Mouse (Mus musculus) adrenal gland, adult 8-10 months (tissue): ENCODE results near the gene Xlr3c. TPM values are rescaled to one million over a fixed set of nuclear protein-coding genes. Genes with fewer than 3 reads are reported as not detected.
"Not testable (repeated sequence)": the region's sequence is repeated elsewhere in the genome, so short reads cannot be mapped to it uniquely, and the experiment has no call there.

Experiments used
- DNase-seq: peaks from one replicate; pipeline ENCODE4 v3.0.0; 2022
- total RNA-seq, 4 experiments: library from RNA; stranded (reverse); gene quantifications; 2 replicates each; pipeline ENCODE4 v1.2.4; 2022

The Xlr3c gene
- not detected for total RNA-seq

DNA sequence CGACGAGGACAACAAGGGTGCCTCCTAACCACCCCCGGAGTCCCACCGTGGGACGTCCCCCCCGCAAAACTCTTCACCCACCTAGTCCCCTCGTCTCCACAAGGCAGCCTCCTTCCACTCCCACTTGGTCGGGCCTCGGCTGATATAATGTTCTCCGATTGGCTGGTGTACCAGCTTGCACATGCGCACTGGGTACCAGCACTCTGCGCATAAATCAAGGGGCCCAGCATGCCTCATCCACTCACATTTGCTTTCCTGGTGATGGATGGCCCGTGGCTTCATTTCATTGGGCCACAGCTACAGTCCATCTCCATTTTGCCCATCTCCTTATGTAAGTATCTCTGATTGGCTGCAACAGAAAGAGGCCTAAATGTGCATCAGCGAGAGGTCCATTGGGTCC lies at the start of gene Xlr3c:
Xlr3c (minus strand) TSS at position 121 of the 400 bp plus-strand sequence.
- not testable (repeated sequence) for DNase-seq

DNA sequence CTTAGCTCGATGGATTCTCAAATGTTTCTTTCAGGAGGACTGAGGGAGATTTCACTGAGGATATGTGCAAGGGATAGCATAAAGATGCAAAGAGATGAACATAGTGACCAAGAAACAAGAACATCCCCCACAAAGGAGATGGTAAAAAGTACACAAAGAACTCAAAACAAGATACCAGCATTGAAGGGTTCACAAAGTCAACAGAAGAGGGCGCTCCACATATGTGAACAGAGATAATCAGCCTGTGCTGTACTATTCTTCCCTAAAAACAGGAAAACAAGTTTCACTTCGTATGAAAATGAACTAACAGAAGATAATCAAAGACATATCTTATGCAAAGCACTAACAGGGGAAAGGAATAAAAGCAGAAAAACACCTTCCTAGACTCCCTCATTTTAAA lies 47.3 kb upstream of the Xlr3c start:
- no peak for DNase-seq

DNA sequence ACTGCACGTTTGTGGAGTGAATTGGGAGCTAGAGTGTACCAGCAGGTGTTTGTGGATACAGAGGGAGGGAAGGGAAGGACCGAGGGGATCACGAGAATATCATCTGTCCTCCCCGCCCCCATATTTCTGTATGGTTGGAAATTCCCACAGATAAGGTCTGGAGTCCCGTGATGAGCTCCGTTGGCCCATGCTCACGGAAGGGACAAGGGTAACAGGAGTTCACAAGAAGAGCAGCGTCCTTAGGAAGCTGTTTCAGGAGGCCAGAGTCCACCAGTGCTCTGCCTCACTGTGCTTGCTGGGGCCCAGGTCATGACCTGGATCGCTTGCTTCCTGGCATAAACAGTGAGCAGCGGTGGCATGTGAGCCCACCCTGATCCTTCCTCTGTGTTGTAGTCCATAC lies 30.6 kb upstream of the Xlr3c start:
- not testable (repeated sequence) for DNase-seq

DNA sequence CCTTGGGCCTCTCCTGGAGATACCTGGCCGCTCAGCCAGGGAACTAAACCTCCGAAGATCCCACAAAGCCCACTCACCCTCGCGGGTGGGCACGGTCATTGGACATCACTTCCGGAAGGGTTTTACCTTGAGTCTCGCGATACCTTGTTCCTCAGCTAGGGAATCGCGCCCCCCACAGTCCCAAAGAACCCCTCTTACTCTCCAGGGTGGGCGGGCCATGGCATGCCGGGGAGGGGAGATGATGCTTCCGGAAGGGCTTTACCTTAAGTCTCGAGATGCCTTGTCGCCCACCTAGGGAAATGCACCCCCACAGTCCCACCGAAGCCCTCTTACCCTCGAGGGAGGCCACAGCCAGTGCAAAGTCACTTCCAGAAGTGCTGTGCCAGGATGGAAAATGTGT lies 27.7 kb upstream of the Xlr3c start, which contains the start of the genes Xlr5a and Xlr5c:
Xlr5a (minus strand) TSS at position 101 of the 400 bp plus-strand sequence.
Xlr5c (minus strand) TSS at position 101 of the 400 bp plus-strand sequence.
- not testable (repeated sequence) for DNase-seq

DNA sequence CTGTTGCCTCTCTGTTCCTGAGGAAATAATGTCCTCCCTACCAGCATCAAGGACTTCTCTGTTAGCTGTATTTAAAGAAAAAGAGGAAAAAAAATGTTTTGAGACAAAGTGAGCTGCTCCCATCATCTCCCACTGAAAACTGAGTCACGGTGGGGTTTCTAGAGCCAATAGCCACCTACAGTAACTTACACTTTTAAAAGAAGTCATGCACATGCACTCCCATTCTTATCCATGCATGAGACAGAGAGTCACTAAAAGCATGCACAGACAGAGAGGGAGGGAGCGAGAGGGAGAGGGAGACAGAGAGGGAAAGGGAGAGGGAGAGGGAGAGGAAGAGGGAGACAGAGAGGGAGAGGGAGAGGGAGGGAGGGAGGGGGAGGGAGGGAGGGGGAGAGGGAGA lies 2.8 kb downstream of the Xlr3c start:
- not testable (repeated sequence) for DNase-seq

DNA sequence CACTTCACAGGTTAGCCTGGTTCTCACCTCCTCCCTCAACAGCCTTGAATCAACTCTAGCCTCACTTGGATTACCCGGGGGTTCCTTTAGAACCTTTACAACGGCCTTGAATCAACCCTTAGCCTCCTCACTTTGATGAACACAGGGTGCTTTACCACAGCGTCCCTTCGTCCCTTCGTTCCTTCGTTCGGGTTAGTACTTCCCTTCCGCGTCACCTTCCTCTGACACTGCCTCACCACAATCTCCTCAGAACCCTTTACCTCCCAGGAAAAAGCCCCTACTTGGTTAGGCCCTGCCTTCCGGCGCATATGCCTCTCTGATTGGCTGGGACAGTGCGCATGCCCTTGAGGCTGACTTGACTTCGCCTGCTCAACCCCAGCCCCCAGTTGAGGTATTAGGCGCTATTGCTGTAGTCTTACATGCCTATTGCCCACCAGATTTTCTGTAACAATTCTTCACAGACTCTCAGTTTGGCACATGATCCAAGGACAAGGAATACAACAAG lies 22.3 kb downstream of the Xlr3c start, which contains the start of gene Xlr4c:
Xlr4c (minus strand) TSS at position 310 of the 505 bp plus-strand sequence.
- not testable (repeated sequence) for DNase-seq

DNA sequence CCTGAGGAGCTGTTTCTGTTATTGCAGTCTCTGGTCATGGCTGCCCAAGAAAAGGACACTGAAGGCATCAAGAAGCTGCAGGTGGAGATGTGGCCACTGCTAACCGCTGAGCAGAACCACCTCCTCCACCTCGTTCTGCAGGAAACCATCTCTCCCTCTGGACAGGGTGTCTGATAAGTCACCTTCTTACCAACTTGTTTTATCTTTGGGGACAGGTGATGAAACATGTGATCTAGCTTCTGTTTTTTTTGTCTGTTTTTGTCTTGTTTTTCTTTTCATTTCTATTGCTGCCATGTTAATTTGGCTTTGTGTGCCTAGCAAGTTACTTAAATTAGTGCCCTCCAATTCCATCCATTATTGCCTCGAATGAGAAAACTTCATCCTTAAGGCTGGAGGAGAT lies 35.9 kb downstream of the Xlr3c start:
- no peak for DNase-seq

DNA sequence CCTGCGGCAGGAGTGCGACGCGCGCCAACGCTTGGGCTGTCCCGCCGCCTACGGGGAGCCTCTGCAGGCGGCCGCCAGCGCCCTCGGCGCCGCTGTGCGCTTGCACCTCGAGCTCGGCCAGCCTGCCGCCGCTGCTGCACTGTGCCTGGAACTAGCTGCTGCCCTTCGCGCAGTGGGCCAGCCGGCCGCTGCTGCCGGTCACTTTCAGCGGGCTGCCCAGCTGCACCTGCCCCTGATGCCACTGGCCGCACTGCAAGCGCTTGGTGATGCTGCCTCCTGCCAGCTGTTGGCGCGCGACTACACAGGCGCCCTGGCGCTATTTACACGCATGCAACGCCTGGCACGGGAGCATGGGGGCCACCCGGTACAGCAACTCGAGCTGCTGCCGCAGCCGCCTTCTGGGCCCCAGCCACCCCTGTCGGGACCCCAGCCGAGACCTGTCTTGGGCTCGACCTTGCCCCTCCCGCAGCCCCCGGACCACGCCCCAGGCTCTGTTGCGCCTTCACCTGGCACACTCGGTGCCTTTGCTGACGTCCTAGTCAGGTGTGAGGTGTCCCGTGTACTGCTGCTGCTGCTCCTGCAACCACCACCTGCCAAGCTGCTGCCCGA lies 36.5 kb downstream of the Xlr3c start:
- DNase-seq = peak; percentile 26

DNA sequence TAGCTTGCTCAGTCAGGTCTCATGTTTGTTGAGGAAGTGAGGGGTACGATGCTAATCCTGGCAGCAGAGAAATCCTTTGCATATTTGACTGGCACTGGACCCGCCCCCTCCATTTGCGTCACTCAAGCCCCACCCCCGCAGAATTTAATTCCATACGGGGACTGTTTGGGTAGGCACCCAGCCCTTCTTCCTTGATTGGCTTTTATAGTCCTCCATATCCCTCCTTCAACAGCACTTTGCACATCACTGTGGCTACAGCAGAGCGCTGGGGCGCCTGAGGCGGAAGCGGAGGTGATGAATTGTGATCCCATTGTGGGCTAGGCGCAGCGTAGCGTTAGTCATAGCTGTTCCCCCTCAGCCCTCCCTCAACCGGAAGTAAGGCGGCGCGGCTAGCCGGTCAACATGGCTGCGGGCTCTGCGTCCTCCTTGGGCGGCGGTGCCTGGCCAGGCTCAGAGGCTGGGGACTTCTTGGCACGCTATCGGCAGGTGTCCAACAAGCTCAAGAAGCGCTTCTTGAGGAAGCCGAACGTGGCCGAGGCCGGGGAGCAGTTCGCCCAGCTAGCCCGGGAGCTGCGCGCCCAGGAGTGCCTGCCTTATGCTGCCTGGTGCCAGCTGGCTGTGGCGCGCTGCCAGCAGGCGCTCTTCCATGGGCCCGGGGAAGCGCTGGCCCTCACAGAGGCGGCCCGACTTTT lies 37.1 kb downstream of the Xlr3c start, which contains the start of gene F8a:
F8a (plus strand) TSS at position 378 of the 692 bp plus-strand sequence.
- peak; percentile 67 for DNase-seq

DNA sequence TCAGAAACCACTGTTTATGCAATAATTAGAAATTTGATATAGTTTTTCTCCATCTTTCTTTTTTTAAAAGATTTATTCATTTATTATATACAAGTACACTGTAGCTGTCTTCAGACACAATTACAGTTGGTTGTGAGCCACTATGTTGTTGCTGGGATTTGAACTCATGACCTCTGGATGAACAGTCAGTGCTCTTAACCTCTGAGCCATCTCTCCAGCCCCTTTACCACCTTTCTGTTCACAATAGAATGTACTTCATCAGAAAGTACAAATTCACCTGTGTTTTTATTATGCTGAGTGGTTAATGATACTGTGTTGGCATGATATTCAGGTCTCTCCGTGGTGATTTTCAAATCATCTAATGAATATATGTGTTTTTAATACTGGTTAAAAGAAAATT lies 39.8 kb downstream of the Xlr3c start:
- no peak for DNase-seq

DNA sequence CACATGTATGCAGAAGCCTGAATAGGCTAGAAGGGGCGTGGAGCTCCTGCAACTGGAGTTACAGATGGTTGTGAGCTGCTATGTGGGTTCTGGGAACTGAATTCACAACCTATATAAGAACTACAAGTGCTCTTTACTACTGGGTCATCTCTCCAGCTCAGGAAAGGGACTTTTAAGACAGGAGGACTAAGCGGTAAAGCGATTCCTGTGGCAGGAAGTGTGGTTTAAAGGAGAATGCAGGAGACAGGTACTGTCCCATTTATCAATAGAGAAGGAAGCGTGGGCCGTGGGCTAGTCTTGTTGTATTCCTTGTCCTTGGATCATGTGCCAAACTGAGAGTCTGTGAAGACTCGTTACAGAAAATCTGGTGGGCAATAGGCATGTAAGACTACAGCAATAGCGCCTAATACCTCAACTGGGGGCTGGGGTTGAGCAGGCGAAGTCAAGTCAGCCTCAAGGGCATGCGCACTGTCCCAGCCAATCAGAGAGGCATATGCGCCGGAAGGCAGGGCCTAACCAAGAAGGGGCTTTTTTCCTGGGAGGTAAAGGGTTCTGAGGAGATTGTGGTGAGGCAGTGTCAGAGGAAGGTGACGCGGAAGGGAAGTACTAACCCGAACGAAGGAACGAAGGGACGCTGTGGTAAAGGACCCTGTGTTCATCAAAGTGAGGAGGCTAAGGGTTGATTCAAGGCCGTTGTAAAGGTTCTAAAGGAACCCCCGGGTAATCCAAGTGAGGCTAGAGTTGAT lies 51.2 kb downstream of the Xlr3c start, which contains the start of gene Xlr4b:
Xlr4b (plus strand) TSS at position 515 of the 746 bp plus-strand sequence.
- not testable (repeated sequence) for DNase-seq

Other genes with a start within 250 kb of the Xlr3c start
- gene Pnma5, start 228.3 kb downstream of the Xlr3c start, total RNA-seq = under 1 TPM; 0.18 to 0.51 (median 0.42) TPM
- gene Pnma3, start 200.6 kb downstream of the Xlr3c start, total RNA-seq = under 1 TPM; 0.20 to 1.00 (median 0.65) TPM
- 1 to 10 TPM in 3 of 4 experiments, under 1 TPM in 1; 0.20 to 9.6 (median 1.4) TPM for gene Xlr4a, start 182.9 kb downstream of the Xlr3c start, total RNA-seq
- gene Xlr3a, start 168.3 kb downstream of the Xlr3c start, total RNA-seq = 1 to 10 TPM in 3 of 4 experiments, under 1 TPM in 1; 0.31 to 5.1 (median 3.3) TPM
- gene Gm14685, start 148.3 kb downstream of the Xlr3c start, total RNA-seq = not detected
- not detected for gene Xlr5b, start 116.6 kb downstream of the Xlr3c start, total RNA-seq
- gene DXBay18, start 115.9 kb downstream of the Xlr3c start, total RNA-seq = under 1 TPM in 1 of 4 experiments, not detected in 3; 0.13 TPM
- not detected for gene Spin2d, start 88.4 kb downstream of the Xlr3c start, total RNA-seq
- gene Xlr3b, start 73.2 kb downstream of the Xlr3c start, total RNA-seq = 10 to 100 TPM in 2 of 4 experiments, 1 to 10 TPM in 2; 2.5 to 34.0 (median 13.8) TPM
- gene Xlr4b, start 51.1 kb downstream of the Xlr3c start, total RNA-seq = 1 to 10 TPM in 2 of 4 experiments, not detected in 2; 1.9 to 2.6 TPM
- gene F8a, start 37.1 kb downstream of the Xlr3c start, total RNA-seq = 10 to 100 TPM in 3 of 4 experiments, 1 to 10 TPM in 1; 9.7 to 11.8 (median 11.6) TPM
- gene Xlr4c, start 22.3 kb downstream of the Xlr3c start, total RNA-seq = 1 to 10 TPM in 2 of 4 experiments, not detected in 2; 1.4 to 5.8 TPM
- gene Xlr5a, start 27.6 kb upstream of the Xlr3c start, total RNA-seq = not detected
- not detected for gene Xlr5c, start 27.6 kb upstream of the Xlr3c start, total RNA-seq
- gene Gm45015, start 71.5 kb upstream of the Xlr3c start, total RNA-seq = not detected
- gene Zfp275, start 77.2 kb upstream of the Xlr3c start, total RNA-seq = 10 to 100 TPM; 21.8 to 25.4 (median 22.7) TPM
- gene Gm18336, start 133.3 kb upstream of the Xlr3c start, total RNA-seq = not detected
- gene Zfp92, start 145.7 kb upstream of the Xlr3c start, total RNA-seq = 1 to 10 TPM in 1 of 4 experiments, under 1 TPM in 3; 0.42 to 1.1 (median 0.64) TPM
- under 1 TPM in 1 of 4 experiments, not detected in 3; 0.34 TPM for gene Trex2, start 170.0 kb upstream of the Xlr3c start, total RNA-seq
- gene Haus7, start 193.7 kb upstream of the Xlr3c start, total RNA-seq = 10 to 100 TPM; 19.0 to 57.4 (median 39.0) TPM
- gene Bgn, start 218.2 kb upstream of the Xlr3c start, total RNA-seq = 100 to 1,000 TPM; 251 to 364 (median 310) TPM
- 100 to 1,000 TPM in 1 of 4 experiments, 10 to 100 TPM in 3; 68.5 to 100 (median 79.5) TPM for gene Atp2b3, start 237.7 kb upstream of the Xlr3c start, total RNA-seq